Mouse (Mus musculus) neural tube, embryonic 12.5 days (tissue): ENCODE data around the gene Gm5580. TPM values are rescaled to one million over a fixed set of nuclear protein-coding genes. Genes with fewer than 3 reads are reported as not detected.
A peak's percentile ranks its signal among the peaks of the same experiment; 100 is the strongest.
"Not testable (repeated sequence)": the region's sequence is repeated elsewhere in the genome, so short reads cannot be mapped to it uniquely, and the experiment has no call there.

ENCODE experiments used
- ATAC-seq: fragments of 200-750 bp; cut with Nextera tagmentation; 2 replicates; pipeline ENCODE4 v1.8.0; 2017; ENCODE audit warnings: low read depth, mild to moderate bottlenecking, moderate TSS enrichment, moderate library complexity; ENCODE audit not compliant: low FRiP score
- H3K27ac ChIP-seq: fragments of 300-500 bp; sonication (generic); 2 replicates; pipeline ENCODE4 v1.5.1; 2016
- H3K27me3 ChIP-seq: fragments of 300-500 bp; sonication (generic); replicated peaks from 2 replicates; pipeline ENCODE4 v1.6.1; 2016; ENCODE audit warnings: mild to moderate bottlenecking
- H3K36me3 ChIP-seq: fragments of 300-500 bp; sonication (generic); 2 replicates; pipeline ENCODE4 v1.6.1; 2016; ENCODE audit warnings: mild to moderate bottlenecking
- H3K4me1 ChIP-seq: fragments of 300-500 bp; sonication (generic); 2 replicates; pipeline ENCODE4 v1.6.1; 2016
- H3K4me2 ChIP-seq: fragments of 300-500 bp; sonication (generic); replicated peaks from 2 replicates; pipeline ENCODE4 v1.6.1; 2016; ENCODE audit warnings: mild to moderate bottlenecking
- H3K4me3 ChIP-seq: fragments of 300-500 bp; sonication (generic); 2 replicates; pipeline ENCODE4 v1.5.1; 2016
- H3K9ac ChIP-seq: fragments of 300-500 bp; sonication (generic); 2 replicates; pipeline ENCODE4 v1.6.1; 2016; ENCODE audit warnings: mild to moderate bottlenecking
- H3K9me3 ChIP-seq: fragments of 300-500 bp; sonication (generic); 2 replicates; pipeline ENCODE4 v1.6.1; 2016; ENCODE audit warnings: mild to moderate bottlenecking
- WGBS: fragments of 180-500 bp; shearing (Covaris S2); methylation state at CpG from one replicate; pipeline ENCODE4 v1.1.7; 2016; 5-methylcytosine and 5-hydroxymethylcytosine counted together
- polyA plus RNA-seq: library from polyadenylated mRNA; unstranded; fragments of >200 nt; fragmentation: Nextera tagmentation; extraction: Ambion mirVana; gene quantifications from 2 replicates; pipeline ENCODE4 v1.2.1, GENCODE M21; 2016

The Gm5580 gene
- polyA plus RNA-seq = 0.20 and 0.45 TPM in 2 replicates

GRCm38 (mm10) chr6:116550841-116551240, at the start of gene Gm5580:
Gene Gm5580 (plus strand): TSS chr6:116551141.
- not testable (repeated sequence) for H3K36me3 ChIP-seq, H3K9ac ChIP-seq, H3K9me3 ChIP-seq, H3K4me3 ChIP-seq, ATAC-seq, H3K4me2 ChIP-seq, H3K27ac ChIP-seq, H3K4me1 ChIP-seq, H3K27me3 ChIP-seq
- 96% methylated on average over 11 of the region's 11 CpGs for WGBS

- not testable (repeated sequence) for H3K36me3 ChIP-seq, ATAC-seq, H3K4me1 ChIP-seq, H3K4me3 ChIP-seq, H3K27ac ChIP-seq, H3K27me3 ChIP-seq, H3K9ac ChIP-seq, H3K4me2 ChIP-seq
- WGBS = 93% methylated on average over 20 of the region's 20 CpGs
- H3K9me3 ChIP-seq = peaks cover 19% of the 10 kb centered on the region
These were observed 44.5 kb upstream of the Gm5580 start, which contains the start of gene Olfr212 for GRCm38 (mm10) chr6:116506302-116507003. Gene Olfr212 (plus strand): TSS chr6:116506516.

- no peaks in the 10 kb centered on the region for H3K4me1 ChIP-seq
- H3K9me3 ChIP-seq = no peaks in the 10 kb centered on the region
- H3K36me3 ChIP-seq = no peaks in the 10 kb centered on the region
- no peaks in the 10 kb centered on the region for H3K27me3 ChIP-seq
- no peak for ATAC-seq
- H3K9ac ChIP-seq = no peak overlapping the region
- H3K27ac ChIP-seq = no peak overlapping the region
- H3K4me3 ChIP-seq = no peak overlapping the region
- no peak overlapping the region for H3K4me2 ChIP-seq
These were observed 36.1 kb upstream of the Gm5580 start for GRCm38 (mm10) chr6:116514832-116515231.

DNA sequence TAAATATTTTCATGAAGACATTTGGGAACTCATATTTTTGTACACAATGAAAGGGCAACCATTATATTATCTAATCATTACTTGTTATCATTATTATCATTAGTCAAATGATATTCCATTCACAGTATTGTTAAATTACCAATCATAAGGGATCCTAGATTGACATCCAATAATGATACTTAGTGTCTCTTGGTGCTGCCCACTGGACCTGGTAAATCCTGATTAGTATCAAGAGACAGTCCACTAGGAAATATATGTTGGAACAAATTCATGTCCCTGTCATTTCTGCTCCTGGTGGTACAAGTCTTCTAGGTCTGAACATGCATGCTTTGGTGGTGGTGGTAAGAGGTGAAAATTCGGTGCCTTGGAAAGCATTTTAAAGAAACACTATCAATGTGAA, 12.8 kb upstream of the Gm5580 start, which contains the start of gene Olfr213:
Gene Olfr213 (plus strand): TSS at position 301 of the 400 bp plus-strand sequence.
- WGBS = 84% methylated on average over 1 of the region's 1 CpGs
- Histone ChIP-seq H3K27me3 (no peaks in the 10 kb centered on the region), H3K27ac (no peak within 1 kb of the TSS), H3K4me1 (no peaks in the 10 kb centered on the region), H3K4me3 (no peak within 1 kb of the TSS), H3K9ac (no peak within 1 kb of the TSS), H3K4me2 (no peak within 1 kb of the TSS), H3K9me3 (no peaks in the 10 kb centered on the region), H3K36me3 (no peaks in the 10 kb centered on the region)
- ATAC-seq = no peak

GRCm38 (mm10) chr6:116542500-116542899, 8.4 kb upstream of the Gm5580 start:
- no peak overlapping the region for H3K4me2 ChIP-seq
- no peaks in the 10 kb centered on the region for H3K27me3 ChIP-seq
- H3K9me3 ChIP-seq = no peaks in the 10 kb centered on the region
- no peak for ATAC-seq
- no peak overlapping the region for H3K4me3 ChIP-seq
- no peaks in the 10 kb centered on the region for H3K4me1 ChIP-seq
- 88% methylated on average over 2 of the region's 2 CpGs for WGBS
- H3K36me3 ChIP-seq = no peaks in the 10 kb centered on the region
- H3K27ac ChIP-seq = no peak overlapping the region
- H3K9ac ChIP-seq = no peak overlapping the region

DNA sequence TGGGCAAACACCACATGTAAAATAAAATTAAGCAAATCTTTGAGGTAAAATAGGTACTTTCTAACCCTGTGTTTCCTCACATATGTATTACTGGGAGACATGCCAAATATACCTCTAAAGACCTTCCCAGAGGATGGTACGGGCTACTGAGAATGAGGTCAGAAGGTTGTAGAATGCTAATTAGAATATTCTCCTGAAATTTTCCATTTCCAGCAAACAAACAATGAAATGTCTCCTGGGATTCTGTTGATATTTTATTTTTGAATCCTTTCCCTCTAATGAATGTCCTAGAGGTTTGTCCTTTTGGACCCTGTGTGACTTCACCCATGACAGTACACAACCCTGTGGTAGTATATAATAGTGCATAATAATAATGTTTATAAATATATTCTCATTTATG, 3.0 kb downstream of the Gm5580 start, which contains the start of gene Olfr214:
Gene Olfr214 (plus strand): TSS at position 301 of the 400 bp plus-strand sequence.
- no peaks in the 10 kb centered on the region for H3K9me3 ChIP-seq
- H3K27ac ChIP-seq = no peak within 1 kb of the TSS
- 87% methylated on average over 1 of the region's 1 CpGs for WGBS
- no peaks in the 10 kb centered on the region; the same call in 1 of the 2 replicates for H3K27me3 ChIP-seq
- H3K36me3 ChIP-seq = no peaks in the 10 kb centered on the region
- H3K4me2 ChIP-seq = no peak within 1 kb of the TSS
- no peak for ATAC-seq
- no peaks in the 10 kb centered on the region for H3K4me1 ChIP-seq
- H3K9ac ChIP-seq = no peak within 1 kb of the TSS
- no peak within 1 kb of the TSS for H3K4me3 ChIP-seq

GRCm38 (mm10) chr6:116554952-116555351, 4.0 kb downstream of the Gm5580 start:
- ATAC-seq = no peak
- H3K9me3 ChIP-seq = no peaks in the 10 kb centered on the region
- H3K4me2 ChIP-seq = no peak overlapping the region
- no peak overlapping the region for H3K9ac ChIP-seq
- no peaks in the 10 kb centered on the region for H3K36me3 ChIP-seq
- H3K4me3 ChIP-seq = no peak overlapping the region
- no peaks in the 10 kb centered on the region for H3K4me1 ChIP-seq
- WGBS = 71% methylated on average over 3 of the region's 3 CpGs
- H3K27me3 ChIP-seq = no peaks in the 10 kb centered on the region; the same call in 1 of the 2 replicates
- no peak overlapping the region for H3K27ac ChIP-seq

DNA sequence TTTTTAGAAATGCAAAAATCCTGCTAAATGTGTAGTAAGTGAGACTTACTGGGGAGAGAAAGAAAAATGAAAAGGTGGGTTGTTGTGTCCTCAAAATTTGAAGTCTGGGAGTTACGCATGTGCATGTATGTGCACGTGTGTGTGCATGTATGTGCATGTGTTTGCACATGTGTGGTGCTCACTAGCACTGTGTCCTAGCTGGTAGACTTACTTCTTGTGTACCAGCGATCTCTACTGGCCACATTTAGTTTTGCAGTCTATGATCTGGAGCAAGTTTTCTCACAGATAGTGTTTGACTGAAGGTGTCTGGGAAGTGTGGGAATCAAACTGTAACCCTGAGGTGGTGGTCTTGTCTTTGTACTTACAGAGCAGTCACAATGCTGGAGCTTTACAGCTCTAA, 18.9 kb downstream of the Gm5580 start:
- Histone ChIP-seq H3K27me3 (no peaks in the 10 kb centered on the region), H3K36me3 (no peaks in the 10 kb centered on the region), H3K4me1 (no peaks in the 10 kb centered on the region), H3K27ac (no peak overlapping the region), H3K4me2 (no peak overlapping the region), H3K4me3 (no peak overlapping the region), H3K9me3 (no peaks in the 10 kb centered on the region), H3K9ac (no peak overlapping the region)
- WGBS = 34% methylated on average over 3 of the region's 3 CpGs
- ATAC-seq = 0 out of 2 replicates have a peak, but pooled peaks have one; percentile 29

DNA sequence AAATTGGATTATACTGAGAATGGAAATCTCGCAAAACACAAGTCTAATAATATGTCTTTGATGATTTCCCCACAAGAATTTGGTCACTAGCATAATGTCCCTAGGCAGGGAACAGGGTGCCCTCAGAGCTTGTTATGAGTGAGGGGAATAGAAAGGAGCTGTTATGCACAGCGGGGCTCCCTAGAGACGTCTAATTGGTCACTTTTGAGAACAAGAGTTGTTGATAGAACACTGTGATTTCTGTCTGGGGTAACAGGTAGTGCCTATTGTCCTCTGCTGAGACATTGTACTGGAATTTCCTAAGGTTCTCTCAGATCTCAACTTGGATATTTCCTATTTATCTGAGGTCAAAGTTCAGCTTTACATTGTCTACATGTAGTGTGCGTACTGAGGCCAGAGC, 33.2 kb downstream of the Gm5580 start, which contains the start of gene Olfr215:
Gene Olfr215 (minus strand): TSS at position 101 of the 400 bp plus-strand sequence.
- WGBS = 67% methylated on average over 4 of the region's 4 CpGs

DNA sequence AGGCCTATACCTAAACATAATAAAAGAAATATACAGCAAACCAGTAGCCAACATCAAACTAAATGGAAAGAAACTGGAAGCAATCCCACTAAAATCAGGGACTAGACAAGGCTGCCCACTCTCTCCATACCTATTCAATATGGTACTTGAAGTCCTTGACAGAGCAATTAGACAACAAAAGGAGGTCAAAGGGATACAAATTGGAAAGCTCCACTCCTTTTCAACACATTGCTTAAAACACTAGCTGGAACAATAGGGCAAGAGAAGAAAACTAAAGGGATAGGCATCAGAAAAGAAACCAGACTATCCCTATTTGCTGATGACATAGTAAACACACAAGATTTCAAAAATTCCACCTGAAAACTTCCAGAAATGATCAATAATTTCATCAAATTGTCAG, 50.0 kb downstream of the Gm5580 start:
- H3K9me3 ChIP-seq, ATAC-seq, H3K27me3 ChIP-seq, H3K9ac ChIP-seq, H3K36me3 ChIP-seq, H3K4me1 ChIP-seq, H3K4me2 ChIP-seq, H3K4me3 ChIP-seq, H3K27ac ChIP-seq: not testable (repeated sequence)

More for the DNA sequence above, 33.2 kb downstream of the Gm5580 start, which contains the start of gene Olfr215:
- no peak within 1 kb of the TSS for H3K9ac ChIP-seq
- H3K4me3 ChIP-seq = no peak within 1 kb of the TSS
- no peak within 1 kb of the TSS for H3K4me2 ChIP-seq
- no peak within 1 kb of the TSS for H3K27ac ChIP-seq
- H3K9me3 ChIP-seq = no peaks in the 10 kb centered on the region
- no peaks in the 10 kb centered on the region for H3K4me1 ChIP-seq
- no peak for ATAC-seq
- no peaks in the 10 kb centered on the region for H3K27me3 ChIP-seq
- H3K36me3 ChIP-seq = no peaks in the 10 kb centered on the region

Other genes starting within 250 kb of the Gm5580 start
- 58.2 and 65.6 TPM in 2 replicates for gene March8, start 213.1 kb upstream of the Gm5580 start, polyA plus RNA-seq
- 0.41 and 0.71 TPM in 2 replicates for gene Alox5, start 90.0 kb upstream of the Gm5580 start, polyA plus RNA-seq
- not detected in 2 replicates for gene Olfr211, start 62.0 kb upstream of the Gm5580 start, polyA plus RNA-seq
- not detected in 2 replicates for gene Olfr212, start 44.6 kb upstream of the Gm5580 start, polyA plus RNA-seq
- not detected in 2 replicates for gene Olfr213, start 12.7 kb upstream of the Gm5580 start, polyA plus RNA-seq
- gene Olfr214, start 3.1 kb downstream of the Gm5580 start, polyA plus RNA-seq = not detected in 2 replicates
- not detected in 2 replicates for gene Olfr215, start 33.1 kb downstream of the Gm5580 start, polyA plus RNA-seq
- 236 and 240 TPM in 2 replicates for gene Zfp422, start 77.9 kb downstream of the Gm5580 start, polyA plus RNA-seq
- 12.3 and 14.6 TPM in 2 replicates for gene Depp1, start 99.5 kb downstream of the Gm5580 start, polyA plus RNA-seq
- gene Rassf4, start 122.8 kb downstream of the Gm5580 start, polyA plus RNA-seq = 34.1 and 38.3 TPM in 2 replicates
- 0.09 and 0.10 TPM in 2 replicates for gene Tmem72, start 165.8 kb downstream of the Gm5580 start, polyA plus RNA-seq